Mouse (Mus musculus): ENCODE measurements at regions not wholly inside any gene's neighbourhood (a gene's known extent, or its start where the extent isn't known, plus 50 kb on each side); places are given as distances from the start of the nearest gene placed in this dataset.

DNA sequence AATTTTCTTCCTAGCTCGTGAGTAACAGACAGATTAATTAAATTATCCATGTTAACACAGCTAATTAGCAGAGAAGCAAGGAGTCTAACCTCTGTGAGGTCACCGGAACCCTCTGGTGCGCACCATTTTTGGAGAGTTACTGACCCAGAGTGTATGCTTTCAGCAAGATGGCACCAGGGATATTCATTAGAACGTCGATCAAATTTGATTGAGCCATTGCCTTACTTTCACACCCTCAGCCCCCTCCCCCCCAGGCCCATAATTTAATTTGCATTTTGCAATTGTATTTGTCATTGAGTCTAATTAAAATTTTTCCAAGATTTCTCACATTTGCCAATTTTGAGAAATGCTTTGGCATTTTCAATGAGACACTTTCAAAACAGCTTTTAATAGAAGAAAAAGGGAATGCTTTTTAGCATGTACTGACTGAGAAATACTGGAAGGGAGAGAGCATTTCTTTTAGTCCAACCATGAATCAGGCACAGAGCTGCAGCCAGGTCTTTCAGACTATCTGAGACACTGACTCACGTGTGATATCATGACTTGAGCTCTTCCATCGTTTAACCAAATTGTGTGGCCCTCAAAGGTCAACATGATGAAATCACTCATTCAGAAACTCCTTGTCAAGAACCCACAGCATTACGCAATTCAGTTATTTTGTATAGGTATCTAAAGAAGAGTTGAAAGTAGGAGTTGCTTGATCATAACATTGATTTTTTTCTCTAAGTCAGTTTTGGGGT, 198.6 kb downstream of the Fam198b start:
- TF ChIP-seq CTCF (IDR thresholded peaks at IDR 0.05) (no peak), EP300 (IDR thresholded peaks at IDR 0.05) (no peak)

All from lung, postnatal 0 days (tissue).